Mouse (Mus musculus) adrenal gland, postnatal 36 days (tissue): ENCODE measurements around the gene Spata32. TPM values are rescaled to one million over a fixed set of nuclear protein-coding genes. Genes with fewer than 3 reads are reported as not detected.

Experiments used
- DNase-seq, 2 experiments: peaks; one replicate each; pipeline ENCODE4 v3.0.0; 2021; ENCODE audit warnings: mixed read lengths in 1 of 2
- long read RNA-seq, 2 experiments: library from polyadenylated mRNA; stranded (forward); transcript quantifications; one replicate each; pipeline ENCODE4 v2.0.0; 2021; ENCODE audit warnings: borderline sequencing depth in 2 of 2
- total RNA-seq, 2 experiments: library from RNA; stranded (reverse); gene quantifications; 2 replicates each; pipeline ENCODE4 v1.2.3; 2021

Spata32 gene
- total RNA-seq, result not detected
- long read RNA-seq, experiment 1, result 0 reads
- long read RNA-seq, experiment 2, result 0 reads

DNA sequence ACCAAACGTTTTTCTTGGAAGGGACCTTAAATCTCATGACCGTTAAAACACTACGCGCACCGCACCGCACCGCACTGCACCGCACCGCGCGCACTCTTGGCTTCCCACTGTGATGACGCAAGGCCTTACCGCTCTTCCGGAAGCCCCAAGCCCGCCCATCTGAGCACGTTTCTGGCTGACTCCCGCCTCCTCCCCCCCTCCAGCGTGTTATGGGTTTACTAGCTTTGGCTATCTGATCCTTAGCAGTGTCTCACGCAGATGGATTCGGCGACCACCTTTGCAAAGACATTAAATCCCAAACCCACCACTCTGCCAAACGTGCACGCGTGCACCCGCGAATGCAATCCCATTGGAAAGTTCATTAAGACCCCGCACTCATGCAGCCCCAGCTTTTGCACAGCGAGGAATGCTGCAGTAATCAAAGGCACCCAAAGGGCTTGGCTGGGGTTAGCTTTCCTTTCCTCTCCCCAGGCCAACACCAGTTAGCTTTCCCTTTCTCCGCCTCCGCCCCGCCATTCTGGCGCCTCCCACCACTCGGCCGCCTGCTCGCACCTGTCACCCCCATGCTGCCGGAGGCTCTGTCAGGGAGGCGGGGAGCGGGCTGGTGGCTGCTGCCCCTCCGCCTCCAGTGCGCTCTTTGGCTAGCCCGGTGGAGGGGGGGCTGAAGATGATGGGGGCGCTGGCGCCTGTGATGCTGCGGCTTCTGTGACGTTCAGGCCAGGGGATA lies at the start of gene Spata32:
Gene Spata32 (minus strand): TSS at position 643 of the 727 bp plus-strand sequence.
- DNase-seq, result peak; percentile 73 to 79

DNA sequence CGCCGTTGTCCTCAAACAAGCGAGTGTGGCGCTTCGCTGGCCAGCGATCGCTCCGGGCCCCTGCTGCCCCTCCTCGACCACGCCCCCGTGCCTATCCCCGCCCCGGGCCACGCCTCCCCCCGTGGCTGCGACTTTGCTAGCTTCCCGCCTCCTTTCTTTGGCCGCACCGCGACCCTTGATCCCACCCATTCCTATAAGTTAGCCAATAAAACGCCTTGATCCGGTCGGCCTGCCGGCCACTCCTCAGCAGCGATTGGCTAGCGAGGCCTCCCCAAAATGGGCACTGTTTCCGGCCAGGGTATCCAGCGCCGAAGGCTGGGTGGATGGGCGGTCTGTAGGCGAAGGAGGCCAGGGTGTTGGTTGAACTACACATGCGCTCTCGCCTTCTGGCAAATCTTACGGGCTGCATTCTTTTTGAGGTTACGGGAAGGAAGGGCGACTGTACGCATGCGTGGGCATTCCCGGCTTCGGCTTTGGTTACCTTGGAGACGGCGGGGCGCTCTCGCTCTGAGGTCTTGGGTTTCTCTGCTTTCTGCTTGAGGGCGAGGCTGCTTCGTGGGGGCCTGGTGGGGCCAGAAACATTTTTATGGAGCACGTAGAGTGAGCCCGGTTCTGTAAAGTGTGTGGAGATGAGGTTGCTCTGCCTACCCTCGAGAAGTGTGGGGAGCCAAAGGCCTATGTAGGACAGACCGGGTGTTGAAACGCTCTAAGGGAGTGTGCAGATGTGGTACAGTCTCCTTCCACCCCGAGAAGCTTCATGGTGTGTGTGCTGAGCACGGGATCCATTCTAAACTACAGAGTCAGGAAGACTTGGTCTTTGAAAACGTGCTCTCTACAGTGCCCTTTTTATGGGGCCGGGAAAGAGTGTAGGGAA lies 49.4 kb upstream of the Spata32 start, which contains the start of gene Map3k14:
Gene Map3k14 (minus strand): TSS at position 127 of the 874 bp plus-strand sequence.
- DNase-seq, result peak; percentile 100

GRCm38 (mm10) chr11:103266729-103267345 lies 48.6 kb upstream of the Spata32 start:
- DNase-seq, result no peak

- DNase-seq, result no peak
These were observed 47.6 kb upstream of the Spata32 start for GRCm38 (mm10) chr11:103265856-103266255.

DNA sequence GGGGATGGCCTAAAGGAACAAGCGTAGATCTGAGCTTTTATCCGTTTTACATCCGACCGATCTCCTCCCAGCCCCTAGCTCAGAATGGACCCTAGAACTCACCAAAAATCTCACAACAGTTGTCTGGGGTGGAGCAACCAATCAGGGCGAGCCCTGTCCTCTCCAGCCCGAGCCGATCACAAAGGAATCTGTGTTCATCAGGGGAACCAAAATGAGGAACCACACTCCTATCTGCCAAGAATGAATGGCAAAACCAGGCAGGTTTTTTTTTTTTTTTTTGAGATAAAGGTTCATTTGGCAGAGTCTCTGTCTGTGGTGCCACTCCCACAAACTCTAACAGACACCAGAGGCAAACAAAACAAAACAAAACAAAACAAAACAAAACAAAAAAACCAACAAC lies 47.0 kb upstream of the Spata32 start:
- no peak for DNase-seq

DNA sequence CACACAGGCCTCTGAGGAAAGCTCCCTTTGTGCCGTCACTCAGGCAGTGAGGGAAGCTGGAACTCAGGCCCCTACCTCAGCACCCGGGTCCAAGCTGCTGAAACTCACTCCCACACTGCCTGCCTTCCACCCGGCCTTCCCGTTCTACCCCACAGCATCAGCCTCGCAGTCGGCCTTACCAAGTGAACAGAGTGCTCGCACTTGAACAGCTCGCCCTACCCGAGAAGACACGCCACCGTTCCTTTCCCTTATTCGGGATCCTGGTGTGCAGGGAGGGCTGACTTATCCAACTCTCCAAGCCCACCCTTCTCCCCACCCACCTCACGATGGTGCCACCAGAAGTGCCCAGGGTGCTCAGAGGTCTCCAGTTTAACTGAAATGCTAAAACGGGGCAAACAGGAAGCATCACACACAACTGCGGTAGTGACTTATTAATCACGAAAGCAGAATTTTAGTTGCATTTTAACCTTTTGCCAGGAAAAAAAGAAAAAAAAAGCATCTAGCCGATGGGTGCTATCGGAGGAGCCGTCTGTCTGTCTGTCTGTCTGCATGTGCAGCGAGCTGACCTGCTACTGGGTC lies 46.3 kb upstream of the Spata32 start:
- DNase-seq, result no peak

DNA sequence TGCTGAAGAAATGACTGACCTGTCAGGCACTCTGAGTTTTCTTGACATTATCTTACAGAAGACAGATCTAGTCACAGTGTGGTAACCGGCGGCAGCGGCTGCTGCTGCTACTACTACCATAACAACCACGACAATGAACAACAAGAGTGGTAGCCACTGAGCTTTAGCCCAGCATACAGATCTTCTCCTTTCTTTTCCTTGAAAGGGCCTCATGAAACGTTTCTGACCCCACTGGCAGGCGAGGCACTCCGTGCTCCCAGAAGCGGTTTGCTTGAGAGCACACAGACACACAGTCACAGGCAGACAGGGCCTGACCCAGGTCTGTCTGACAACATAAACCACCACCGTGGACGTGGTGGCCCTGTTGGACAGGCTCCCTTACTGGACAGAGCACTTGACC lies 45.3 kb upstream of the Spata32 start:
- no peak for DNase-seq

DNA sequence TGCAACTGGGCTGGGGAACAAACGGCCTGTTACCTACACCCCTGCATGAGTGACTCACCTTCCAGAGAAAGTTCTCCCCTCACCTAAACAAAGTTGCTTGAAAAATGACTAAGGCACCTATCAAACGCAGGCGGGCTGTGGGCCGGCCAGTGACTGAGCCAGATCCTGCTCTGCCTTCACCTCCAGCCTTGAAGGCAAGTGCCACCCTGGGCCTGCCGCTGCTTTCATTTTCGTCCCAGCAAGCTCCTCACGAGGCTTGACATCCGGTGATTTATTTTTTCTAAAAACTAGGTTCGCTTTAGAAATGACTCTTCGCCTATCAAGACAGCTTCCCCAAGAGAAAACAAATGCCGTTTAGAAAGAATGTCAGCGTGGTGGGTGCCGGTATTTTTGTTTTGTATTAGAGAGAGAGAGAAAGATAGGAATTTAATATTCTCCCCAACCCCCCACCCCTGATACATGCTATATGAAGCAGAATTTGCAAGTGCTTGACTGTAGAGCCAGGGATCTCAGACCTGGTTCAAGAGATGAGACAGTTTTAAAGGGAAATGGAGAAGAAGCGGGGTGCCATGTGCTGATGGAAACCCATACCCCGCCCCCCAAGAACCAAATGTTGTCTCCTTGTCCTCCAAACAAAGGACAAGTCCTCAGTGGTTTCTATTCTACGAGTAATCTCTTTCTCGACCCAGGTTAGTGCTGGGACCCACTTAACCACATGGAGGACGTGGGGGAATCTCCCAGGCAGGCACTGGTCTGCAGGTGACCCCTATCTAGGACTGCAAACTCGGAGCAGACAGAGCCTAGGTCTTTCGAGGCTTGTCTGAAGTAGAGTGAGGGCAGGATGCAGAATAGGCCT lies 44.4 kb upstream of the Spata32 start:
- DNase-seq, result peak; percentile 74 to 78

- DNase-seq, result peak; percentile 64 to 66
These were observed 43.6 kb upstream of the Spata32 start for GRCm38 (mm10) chr11:103261671-103262411.

- DNase-seq, result peak; percentile 35 to 68
These were observed 42.4 kb upstream of the Spata32 start for GRCm38 (mm10) chr11:103260515-103261192.

DNA sequence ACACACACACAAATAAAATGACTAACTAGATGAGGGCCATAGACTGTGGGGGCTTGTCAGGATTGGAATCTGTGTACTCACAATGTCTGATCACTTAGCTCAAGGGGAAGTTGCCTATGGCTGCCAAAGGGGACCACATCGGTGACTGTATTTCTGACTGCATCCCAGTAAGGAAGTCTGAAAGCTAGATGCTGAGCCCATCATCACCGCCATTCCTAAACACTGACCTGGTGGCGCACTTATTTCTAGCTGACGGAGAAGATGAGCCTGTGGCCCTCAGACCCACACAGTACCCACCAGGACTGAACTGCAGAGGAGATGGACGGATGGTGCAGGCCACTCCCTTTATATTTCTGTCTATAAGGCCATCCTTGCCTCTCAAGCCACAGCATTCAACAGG lies 41.8 kb upstream of the Spata32 start:
- no peak for DNase-seq

- peak; percentile 49 to 69 for DNase-seq
These were observed 39.8 kb upstream of the Spata32 start for GRCm38 (mm10) chr11:103257938-103258481.

DNA sequence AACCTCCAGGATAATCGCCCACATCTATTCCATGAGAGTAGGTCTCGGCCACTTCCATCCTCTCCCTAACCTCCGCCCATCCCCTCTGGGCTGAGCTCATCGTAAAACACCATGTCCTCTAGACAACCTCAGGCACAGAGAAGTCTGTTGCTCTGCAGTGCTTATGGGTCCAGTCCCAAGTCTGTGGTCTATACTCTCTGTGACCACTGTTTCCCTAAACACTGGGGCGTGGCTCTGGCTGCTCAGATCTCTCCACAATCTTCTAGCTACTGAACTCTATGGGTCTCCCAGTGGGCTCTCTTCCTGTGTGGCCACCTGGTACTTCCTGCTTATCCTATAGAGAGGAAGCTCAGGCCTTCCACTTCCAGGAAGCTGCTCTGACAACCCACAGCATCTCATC lies 35.4 kb upstream of the Spata32 start:
- DNase-seq, result no peak

DNA sequence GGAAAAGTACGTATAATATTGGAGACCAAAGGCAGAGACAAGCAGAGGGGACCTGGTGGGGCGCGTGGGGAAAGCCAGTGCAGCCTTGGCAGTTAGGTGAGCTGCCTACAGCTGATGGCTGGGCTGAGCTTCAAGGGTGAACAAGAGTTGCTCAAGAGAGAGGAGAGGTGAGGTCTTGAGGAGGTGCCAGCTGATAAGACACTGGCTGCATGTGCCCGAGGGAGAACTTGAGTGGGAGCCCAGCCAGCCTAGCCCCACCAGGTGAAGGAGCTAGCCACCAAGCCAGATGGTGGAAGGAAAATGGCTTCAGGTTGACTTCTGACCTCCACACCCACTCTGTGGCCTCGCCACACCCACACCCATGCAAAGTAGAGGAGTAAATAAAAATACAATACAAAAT lies 34.1 kb upstream of the Spata32 start:
- DNase-seq, result no peak

- no peak for DNase-seq
These were observed 32.1 kb upstream of the Spata32 start for GRCm38 (mm10) chr11:103250324-103250723.

GRCm38 (mm10) chr11:103249509-103249908 lies 31.3 kb upstream of the Spata32 start:
- DNase-seq, result no peak

GRCm38 (mm10) chr11:103248837-103249236 lies 30.6 kb upstream of the Spata32 start:
- no peak for DNase-seq

- peak; percentile 73 to 87 for DNase-seq
These were observed 29.4 kb upstream of the Spata32 start for GRCm38 (mm10) chr11:103247504-103248177.

- peak in 1 of 2 experiments; percentile 49 for DNase-seq
These were observed 28.6 kb upstream of the Spata32 start for GRCm38 (mm10) chr11:103246731-103247290.
